Mouse (Mus musculus): ENCODE results near the gene Yaf2. TPM values are rescaled to one million over a fixed set of nuclear protein-coding genes. Genes with fewer than 3 reads are reported as not detected.
"Not testable (repeated sequence)": the region's sequence is repeated elsewhere in the genome, so short reads cannot be mapped to it uniquely, and the experiment has no call there.

Yaf2 gene
- total and polyA plus RNA-seq, 3 experiments: 24.4 to 50.0 (median 39.7) TPM

DNA sequence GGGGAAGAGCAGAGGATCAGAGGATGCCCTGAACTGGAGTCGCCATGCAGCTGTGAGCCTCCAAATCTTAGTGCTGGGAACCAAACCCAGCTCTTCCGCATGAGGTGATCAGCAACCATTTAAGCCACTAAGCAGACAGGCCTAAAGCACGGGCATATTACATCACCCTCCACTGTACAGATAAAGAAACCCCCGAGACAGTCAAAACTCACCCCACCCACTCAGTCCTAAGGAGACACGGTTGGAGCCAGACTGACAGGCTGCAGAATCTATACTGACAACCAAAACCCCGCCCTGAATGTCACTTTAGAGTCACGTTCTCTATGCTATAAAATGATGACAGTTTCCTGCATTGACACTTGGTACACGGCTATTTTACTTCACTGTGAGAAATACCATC is 83.6 kb downstream of the Yaf2 start:
- H3K36me3 ChIP-seq (replicated peaks): peaks cover 92% of the 10 kb centered on the region

GRCm38 (mm10) chr15:93252396-93252795 is 84.3 kb downstream of the Yaf2 start:
- DNase-seq (ENCODE audit: low spot score): no peak
- Histone ChIP-seq H3K9me3 (replicated peaks) (no peaks in the 10 kb centered on the region), H3K4me3 (ENCODE audit: low read depth, low read length) (no peak overlapping the region), H3K36me3 (replicated peaks) (peaks cover 91% of the 10 kb centered on the region), H3K27me3 (ENCODE audit: insufficient read depth, low read length) (no peaks in the 10 kb centered on the region), H3K4me1 (ENCODE audit: insufficient read depth, low read depth, low read length) (no peaks in the 10 kb centered on the region)
- no peak for ATAC-seq (ENCODE audit: extremely low read depth, insufficient number of reproducible peaks, low FRiP score, poor library complexity, severe bottlenecking)
- TF ChIP-seq CTCF (IDR thresholded peaks at IDR 0.05; ENCODE audit: low read depth, low read length) (no peak), POLR2AphosphoS5 (IDR thresholded peaks at IDR 0.05; ENCODE audit: insufficient replicate concordance, low read depth, low read length) (no peak), GATA2 (IDR thresholded peaks at IDR 0.05; ENCODE audit: borderline replicate concordance, low read depth, low read length) (no peak), TAL1 (conservative IDR thresholded peaks at IDR 0.05; ENCODE audit: low read depth, low read length) (no peak), GATA1 (IDR thresholded peaks at IDR 0.05; ENCODE audit: borderline replicate concordance, low read length) (no peak)

More for the DNA sequence above, 83.6 kb downstream of the Yaf2 start:
- Histone ChIP-seq H3K4me3 (ENCODE audit: low read depth, low read length) (no peak overlapping the region), H3K4me1 (ENCODE audit: insufficient read depth, low read depth, low read length) (no peaks in the 10 kb centered on the region), H3K9me3 (replicated peaks) (no peaks in the 10 kb centered on the region), H3K27me3 (ENCODE audit: insufficient read depth, low read length) (no peaks in the 10 kb centered on the region)
- no peak for ATAC-seq (ENCODE audit: extremely low read depth, insufficient number of reproducible peaks, low FRiP score, poor library complexity, severe bottlenecking)
- DNase-seq (ENCODE audit: low spot score): no peak
- no peak for TF ChIP-seq POLR2AphosphoS5 (IDR thresholded peaks at IDR 0.05; ENCODE audit: insufficient replicate concordance, low read depth, low read length)
- no peak for TF ChIP-seq TAL1 (conservative IDR thresholded peaks at IDR 0.05; ENCODE audit: low read depth, low read length)
- TF ChIP-seq GATA1 (IDR thresholded peaks at IDR 0.05; ENCODE audit: borderline replicate concordance, low read length): no peak
- no peak for TF ChIP-seq CTCF (IDR thresholded peaks at IDR 0.05; ENCODE audit: low read depth, low read length)
- TF ChIP-seq GATA2 (IDR thresholded peaks at IDR 0.05; ENCODE audit: borderline replicate concordance, low read depth, low read length): no peak

GRCm38 (mm10) chr15:93251553-93252250 is 85.0 kb downstream of the Yaf2 start:
- no peak for DNase-seq (ENCODE audit: low spot score)
- H3K27me3 ChIP-seq (ENCODE audit: insufficient read depth, low read length): no peaks in the 10 kb centered on the region
- H3K4me3 ChIP-seq (ENCODE audit: low read depth, low read length): no peak overlapping the region
- H3K36me3 ChIP-seq (replicated peaks): peaks cover 91% of the 10 kb centered on the region
- no peaks in the 10 kb centered on the region for H3K4me1 ChIP-seq (ENCODE audit: insufficient read depth, low read depth, low read length)
- no peak for ATAC-seq (ENCODE audit: extremely low read depth, insufficient number of reproducible peaks, low FRiP score, poor library complexity, severe bottlenecking)
- H3K9me3 ChIP-seq (replicated peaks): no peaks in the 10 kb centered on the region
- TF ChIP-seq GATA2 (IDR thresholded peaks at IDR 0.05; ENCODE audit: borderline replicate concordance, low read depth, low read length) (no peak), CTCF (IDR thresholded peaks at IDR 0.05; ENCODE audit: low read depth, low read length) (no peak), POLR2AphosphoS5 (IDR thresholded peaks at IDR 0.05; ENCODE audit: insufficient replicate concordance, low read depth, low read length) (no peak), TAL1 (conservative IDR thresholded peaks at IDR 0.05; ENCODE audit: low read depth, low read length) (no peak), GATA1 (IDR thresholded peaks at IDR 0.05; ENCODE audit: borderline replicate concordance, low read length) (no peak)

GRCm38 (mm10) chr15:93243202-93243601 is 93.5 kb downstream of the Yaf2 start:
- DNase-seq (ENCODE audit: low spot score) (no peak), ATAC-seq (ENCODE audit: extremely low read depth, insufficient number of reproducible peaks, low FRiP score, poor library complexity, severe bottlenecking) (no peak)
- Histone ChIP-seq H3K4me1 (ENCODE audit: insufficient read depth, low read depth, low read length) (no peaks in the 10 kb centered on the region), H3K4me3 (ENCODE audit: low read depth, low read length) (no peak overlapping the region), H3K9me3 (replicated peaks) (no peaks in the 10 kb centered on the region), H3K27me3 (ENCODE audit: insufficient read depth, low read length) (no peaks in the 10 kb centered on the region), H3K36me3 (replicated peaks) (peaks cover 80% of the 10 kb centered on the region)
- TF ChIP-seq POLR2AphosphoS5 (IDR thresholded peaks at IDR 0.05; ENCODE audit: insufficient replicate concordance, low read depth, low read length) (no peak), GATA2 (IDR thresholded peaks at IDR 0.05; ENCODE audit: borderline replicate concordance, low read depth, low read length) (no peak), TAL1 (conservative IDR thresholded peaks at IDR 0.05; ENCODE audit: low read depth, low read length) (no peak), CTCF (IDR thresholded peaks at IDR 0.05; ENCODE audit: low read depth, low read length) (no peak), GATA1 (IDR thresholded peaks at IDR 0.05; ENCODE audit: borderline replicate concordance, low read length) (no peak)

DNA sequence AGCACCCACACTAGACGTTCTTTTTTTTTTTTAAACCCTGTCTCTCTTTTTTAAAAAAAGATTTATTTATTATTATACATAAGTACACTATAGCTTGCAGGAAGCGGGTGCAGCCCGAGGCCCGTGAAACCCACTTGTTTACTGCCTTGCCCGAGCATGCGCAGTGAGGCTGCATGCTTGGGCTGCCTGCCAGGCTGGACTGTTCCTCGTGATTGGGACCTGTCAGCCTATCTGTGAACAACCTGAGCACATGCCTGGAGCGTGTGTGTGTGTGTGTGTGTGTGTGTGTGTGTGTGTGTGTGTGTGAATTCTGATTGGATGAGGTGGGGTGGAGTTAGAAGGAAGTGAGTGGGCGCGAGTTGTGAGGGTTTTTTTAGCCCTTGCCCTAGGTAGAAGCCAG is 100.3 kb downstream of the Yaf2 start:
- H3K36me3 ChIP-seq (replicated peaks): peaks cover 26% of the 10 kb centered on the region
- H3K4me1 ChIP-seq (ENCODE audit: insufficient read depth, low read depth, low read length); ATAC-seq (ENCODE audit: extremely low read depth, insufficient number of reproducible peaks, low FRiP score, poor library complexity, severe bottlenecking); H3K4me3 ChIP-seq (ENCODE audit: low read depth, low read length); DNase-seq (ENCODE audit: low spot score); H3K27me3 ChIP-seq (ENCODE audit: insufficient read depth, low read length); H3K9me3 ChIP-seq (replicated peaks): not testable (repeated sequence)

Other genes starting within 250 kb of the Yaf2 start
- gene Gxylt1, start 61.8 kb downstream of the Yaf2 start, total RNA-seq (2014; fragmentation: Nextera tagmentation): 18.4 and 19.9 TPM in 2 replicates
- 15.5 and 21.0 TPM in 2 replicates for gene Gxylt1, start 61.8 kb downstream of the Yaf2 start, total RNA-seq (2017)
- 2.4 and 3.2 TPM in 2 replicates for gene Gxylt1, start 61.8 kb downstream of the Yaf2 start, polyA plus RNA-seq (2012)
- 95.8 and 98.3 TPM in 2 replicates for gene Zcrb1, start 61.4 kb upstream of the Yaf2 start, total RNA-seq (2014; fragmentation: Nextera tagmentation)
- gene Zcrb1, start 61.4 kb upstream of the Yaf2 start, total RNA-seq (2017): 61.6 and 75.3 TPM in 2 replicates
- 98.9 and 107 TPM in 2 replicates for gene Zcrb1, start 61.4 kb upstream of the Yaf2 start, polyA plus RNA-seq (2012)
- gene Pphln1, start 61.4 kb upstream of the Yaf2 start, total RNA-seq (2014; fragmentation: Nextera tagmentation): 96.4 and 114 TPM in 2 replicates
- gene Pphln1, start 61.4 kb upstream of the Yaf2 start, total RNA-seq (2017): 27.8 and 34.3 TPM in 2 replicates
- gene Pphln1, start 61.4 kb upstream of the Yaf2 start, polyA plus RNA-seq (2012): 10.0 and 11.4 TPM in 2 replicates

Data from G1E (cell line).